Mouse (Mus musculus) adrenal gland (tissue): ENCODE results near the gene Acp4.
"Not testable (repeated sequence)": the region's sequence is repeated elsewhere in the genome, so short reads cannot be mapped to it uniquely, and the experiment has no call there.

Source experiments
- intact Hi-C: fragments of 180-260 bp; cut with DNase I; formaldehyde crosslinking; loops from one replicate; pipeline ENCODE4 v1.15.1; 2025
- long read RNA-seq, 2 experiments: library from polyadenylated mRNA; unstranded; transcript quantifications; one replicate each; pipeline ENCODE4 v2.0.0; 2020; ENCODE audit warnings: borderline replicate concordance in 1 of 2; ENCODE audit not compliant: insufficient replicate concordance in 1 of 2

Gene Acp4
- long read RNA-seq, experiment 1: 0 reads
- long read RNA-seq, experiment 2: 0 reads

DNA sequence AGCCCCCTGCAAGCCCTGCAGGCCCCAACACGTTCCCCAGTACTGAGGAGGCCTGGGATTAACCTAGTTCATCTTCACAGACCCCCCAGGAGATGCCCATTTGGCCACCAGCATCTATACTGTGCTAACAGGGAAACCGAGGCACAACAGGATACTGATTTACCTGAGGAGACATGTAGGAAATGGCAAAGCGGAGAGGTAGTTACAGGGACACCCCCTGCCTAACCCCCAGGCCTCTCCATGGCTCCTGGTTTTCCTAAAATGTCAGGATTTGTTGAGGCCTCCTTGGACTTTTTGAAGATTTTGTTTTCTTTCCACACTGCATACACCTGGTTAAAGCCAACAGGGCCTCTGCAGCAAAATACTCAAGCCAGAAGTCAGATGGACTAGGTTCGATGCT, at the start of gene Acp4:
TSS of gene Acp4 (minus strand) at position 101 of the 400 bp plus-strand sequence.
- intact Hi-C loops: no loop called here

DNA sequence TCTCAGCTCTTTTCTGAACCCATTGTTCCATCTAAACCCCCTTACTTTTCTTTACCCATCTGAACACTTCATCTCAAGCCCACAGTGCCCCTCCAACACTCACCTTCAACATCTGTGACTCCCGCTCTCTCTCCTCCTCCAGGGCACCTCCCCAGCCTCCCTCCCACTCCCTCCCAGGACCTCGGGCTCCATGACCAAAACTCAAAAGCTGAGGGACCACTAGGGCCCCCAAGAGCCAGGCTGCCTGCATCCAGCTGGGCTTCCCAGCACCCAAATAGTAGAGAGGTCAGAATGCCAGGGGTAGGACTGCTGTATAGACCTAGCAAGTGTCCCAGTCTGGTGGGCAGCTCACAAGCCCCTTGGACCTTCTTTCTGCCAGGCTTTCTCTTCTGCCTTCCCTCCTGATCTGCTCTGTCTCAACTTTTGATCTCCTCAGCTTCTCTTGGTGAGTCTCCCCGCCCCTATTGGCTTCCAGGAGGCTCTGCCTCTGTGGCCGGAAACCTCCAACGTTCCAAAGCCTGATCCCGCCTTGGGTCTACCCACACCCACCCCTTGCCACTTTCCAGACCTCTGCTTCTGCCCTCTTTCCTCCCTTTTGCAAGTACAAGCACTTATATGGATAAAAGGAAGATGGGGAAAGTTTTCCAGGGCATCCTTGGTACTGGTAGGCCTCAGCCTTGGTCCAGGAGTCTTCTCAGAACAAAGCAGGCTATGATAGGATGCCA, 49.5 kb upstream of the Acp4 start, which contains the start of gene Clec11a:
TSS of gene Clec11a (minus strand) at position 387 of the 725 bp plus-strand sequence.
- intact Hi-C loops: no loop called here

DNA sequence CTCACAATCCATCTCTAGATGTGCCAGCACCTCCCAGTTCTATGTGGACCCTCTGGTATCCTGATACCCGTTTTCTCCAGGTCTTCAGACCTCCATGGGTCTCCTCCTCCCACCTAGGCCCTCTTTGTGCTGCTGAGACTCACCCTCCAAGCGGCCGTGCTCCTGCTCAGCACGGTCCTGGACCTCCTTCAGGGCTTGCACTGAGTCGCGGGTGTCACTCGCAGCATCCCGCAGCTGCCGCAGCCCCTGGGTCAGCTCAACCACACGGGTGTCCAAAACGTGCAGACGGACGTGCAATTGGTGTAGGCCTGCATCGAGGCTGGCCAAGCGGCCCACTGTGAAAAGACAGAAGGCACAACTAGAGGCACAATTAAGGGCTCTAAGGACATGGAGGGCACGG, 48.5 kb upstream of the Acp4 start:
- intact Hi-C loops: no loop called here

DNA sequence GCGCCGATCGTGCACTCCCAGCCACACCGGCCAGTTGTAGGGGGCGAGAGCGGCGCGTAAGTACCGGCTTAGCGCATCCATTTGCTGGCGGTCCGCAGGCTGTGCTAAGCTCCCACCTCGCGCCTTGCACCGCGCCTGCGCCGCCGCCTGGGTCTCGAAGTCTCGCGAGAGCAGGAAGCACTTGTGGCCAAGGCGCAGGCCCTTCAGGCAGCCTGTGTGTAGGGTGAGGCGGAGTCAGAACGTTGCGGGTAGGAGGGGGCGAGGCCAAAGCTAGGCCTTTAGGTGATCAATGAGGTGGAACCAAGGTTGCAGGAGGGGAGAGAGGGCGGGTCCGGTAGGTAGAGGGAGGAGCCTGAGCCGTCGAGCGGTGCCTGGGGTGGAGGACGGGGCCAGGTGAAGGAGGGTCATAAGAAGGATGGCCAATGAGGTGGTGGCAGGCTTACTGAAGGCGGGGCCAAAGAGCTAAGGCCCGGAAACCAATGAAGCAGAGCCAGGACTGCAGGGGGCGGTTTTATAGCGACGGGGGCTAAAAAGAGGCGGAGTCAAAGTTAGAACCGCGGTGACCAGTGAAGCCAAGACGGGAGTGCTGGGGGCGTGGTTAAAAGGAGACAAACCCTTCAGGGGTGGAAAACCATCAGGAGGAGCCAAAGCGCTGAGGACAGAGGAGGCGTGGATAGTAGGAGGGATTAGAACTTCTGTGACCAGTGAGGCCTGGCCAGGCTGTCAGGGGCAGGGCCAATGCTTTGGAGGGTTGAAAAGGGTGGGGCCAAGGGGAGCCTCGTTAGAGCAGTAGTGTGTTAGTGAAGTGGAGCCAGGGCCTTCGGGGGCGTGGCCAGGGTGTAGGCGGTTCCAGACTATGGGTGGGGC, 47.8 kb upstream of the Acp4 start:
- intact Hi-C loops: no loop called here

DNA sequence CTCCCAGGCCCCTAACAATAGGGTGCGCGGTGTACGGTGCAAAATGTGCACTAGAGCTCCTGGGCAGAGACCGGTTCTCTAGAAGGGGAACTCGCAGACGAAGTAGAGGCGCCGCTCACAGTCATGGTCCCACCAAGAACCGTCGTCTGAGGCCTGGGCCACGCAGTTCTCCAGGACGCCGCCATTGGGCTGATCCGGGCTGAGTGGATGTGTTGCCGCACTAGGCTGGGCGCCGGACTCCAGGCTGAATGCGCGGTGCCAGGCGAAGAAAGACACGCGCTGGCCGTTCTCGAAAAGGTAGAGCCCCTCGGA, 47.2 kb upstream of the Acp4 start:
- intact Hi-C loops: no loop called here

DNA sequence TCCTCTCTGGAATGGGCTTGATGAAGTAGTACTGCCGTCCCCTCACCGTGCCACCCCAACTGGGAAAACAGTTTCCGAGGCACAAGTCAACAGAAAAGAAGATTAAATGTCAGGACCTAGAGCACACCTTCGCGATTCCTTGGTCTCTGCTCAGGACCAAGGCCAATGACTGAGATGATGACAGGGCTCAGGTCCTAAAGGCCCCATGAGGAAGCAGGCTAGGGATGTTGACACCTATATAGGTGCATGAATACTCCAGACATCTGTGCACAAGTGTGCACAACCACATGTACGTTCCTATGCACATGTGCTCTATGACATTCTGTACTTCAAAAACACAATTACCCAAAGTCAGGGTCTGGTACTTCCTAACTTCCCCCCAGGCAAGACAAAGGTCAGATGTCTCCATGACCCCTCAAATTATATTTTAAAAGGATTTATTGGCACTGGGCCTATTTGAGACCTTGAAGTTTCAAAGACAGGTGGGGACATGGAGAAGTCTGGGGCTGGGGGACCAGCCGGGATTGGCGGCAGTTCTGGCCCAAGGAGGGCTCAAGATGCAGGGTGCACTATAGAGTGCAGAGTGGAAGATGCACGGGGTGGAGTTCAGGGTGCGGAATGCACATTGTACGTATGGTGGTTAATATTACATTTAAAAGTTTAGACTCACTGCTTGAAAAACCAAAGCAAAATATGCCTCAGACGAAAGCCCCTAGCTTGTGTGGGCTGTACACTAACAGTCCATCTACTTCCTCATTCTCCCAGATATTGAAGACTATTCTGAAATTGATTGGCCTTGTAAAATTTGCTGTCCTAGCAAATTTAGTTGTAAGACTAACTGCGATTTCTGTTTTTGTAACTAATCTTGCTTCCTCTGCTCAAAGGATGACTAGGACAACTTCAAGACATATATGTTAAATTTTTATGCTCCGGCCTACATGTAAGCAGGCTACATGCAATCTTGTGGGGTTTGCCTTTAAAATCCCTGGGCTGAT, 46.5 kb upstream of the Acp4 start:
- intact Hi-C loops: no loop called here

DNA sequence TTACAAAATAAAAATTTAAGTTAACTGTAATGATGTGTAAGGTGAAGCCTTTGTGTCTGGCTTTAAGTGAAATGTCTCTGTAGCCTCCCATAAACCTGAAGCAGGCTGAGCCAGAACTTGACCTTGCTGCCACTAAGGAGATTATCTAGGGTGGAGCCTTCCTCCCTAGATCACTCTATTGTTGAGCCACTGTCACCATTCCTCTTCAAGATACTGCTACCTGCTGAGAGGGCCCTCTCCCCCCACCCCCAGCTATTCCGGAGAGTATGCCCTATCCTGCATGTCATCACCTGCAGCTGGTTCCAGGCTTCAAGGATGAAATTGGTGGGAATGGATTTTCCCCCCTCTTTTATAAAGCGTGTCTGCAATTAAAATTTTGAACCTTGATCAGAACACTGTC, 40.3 kb upstream of the Acp4 start:
- intact Hi-C loops: not testable (repeated sequence)

DNA sequence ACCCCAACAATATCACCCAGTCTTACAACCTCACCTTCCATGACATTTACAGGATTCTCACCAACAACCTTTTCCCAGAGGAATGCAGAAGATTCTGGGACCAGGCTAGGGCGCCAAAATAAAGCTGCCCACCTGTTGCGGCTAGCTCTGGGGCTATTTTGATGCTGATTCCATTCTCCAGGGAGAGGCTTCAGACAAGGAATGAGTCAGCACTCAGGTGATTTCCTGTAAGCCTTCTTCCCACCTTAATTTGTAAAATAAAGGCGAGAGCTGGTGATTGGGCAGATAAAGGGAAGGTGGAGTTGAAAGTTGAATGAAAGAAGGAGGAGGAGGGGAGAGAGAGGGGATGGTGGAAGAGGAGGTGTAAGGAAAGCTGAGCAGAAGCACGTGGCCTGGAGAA, 34.2 kb upstream of the Acp4 start:
- intact Hi-C loops: no loop called here

DNA sequence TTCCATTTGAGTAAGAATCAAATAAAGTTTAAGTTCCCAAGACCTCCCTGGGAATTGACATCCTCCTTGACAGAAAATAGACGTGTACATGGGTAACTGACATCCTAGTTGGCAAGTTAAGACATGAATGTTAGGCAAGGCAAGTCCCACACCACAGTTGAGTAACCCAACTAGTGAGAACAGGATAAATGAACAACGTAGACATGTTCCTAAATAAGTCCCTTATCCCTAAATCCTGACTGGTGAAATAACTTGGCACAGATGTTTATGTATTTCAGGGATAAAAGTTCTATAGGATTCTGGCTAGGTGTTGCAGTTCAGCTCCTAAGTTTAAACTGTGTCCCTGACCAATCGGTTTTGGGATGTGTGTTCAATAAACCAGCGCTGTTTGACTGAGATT, 33.8 kb upstream of the Acp4 start:
- intact Hi-C loops: no loop called here

DNA sequence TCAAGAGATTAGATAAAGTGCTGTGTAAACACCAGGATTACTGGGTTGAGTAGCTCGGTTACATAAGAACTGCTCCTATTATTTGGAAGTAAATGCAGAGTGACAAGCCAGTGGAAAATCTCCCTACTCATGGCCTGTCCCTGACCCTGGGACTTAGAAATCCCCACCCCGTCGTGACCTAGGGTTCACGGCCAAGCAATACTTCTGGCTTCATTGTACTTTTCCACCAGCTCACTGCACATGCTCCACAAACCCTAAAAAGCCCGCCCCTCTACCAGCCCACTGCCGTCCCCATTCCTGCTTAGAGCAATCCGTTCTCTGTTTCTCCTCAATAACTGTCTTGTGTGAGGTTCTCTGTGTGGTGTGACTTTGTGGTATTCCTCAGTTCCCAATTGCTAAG, 30.6 kb upstream of the Acp4 start:
- intact Hi-C loops: no loop called here

DNA sequence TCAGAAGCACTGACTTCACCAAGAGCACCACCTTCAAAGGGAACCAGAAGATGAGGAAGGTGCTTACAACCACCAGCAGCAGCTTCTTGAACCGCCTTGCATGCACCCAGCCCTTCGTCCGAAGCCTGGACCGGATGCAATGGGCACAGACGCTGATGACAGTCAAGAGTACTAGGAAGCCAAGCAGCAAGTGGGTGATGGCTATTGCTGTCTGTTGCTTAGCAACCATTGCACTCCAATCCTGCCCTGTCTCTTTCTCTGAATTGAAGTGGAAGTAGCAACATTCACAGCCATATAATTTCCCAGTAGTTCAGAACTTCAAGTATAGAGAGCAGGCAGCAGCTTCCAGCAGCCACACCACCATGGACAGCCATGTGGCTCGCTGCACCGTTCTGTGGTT, 24.4 kb upstream of the Acp4 start:
- intact Hi-C loops: no loop called here

DNA sequence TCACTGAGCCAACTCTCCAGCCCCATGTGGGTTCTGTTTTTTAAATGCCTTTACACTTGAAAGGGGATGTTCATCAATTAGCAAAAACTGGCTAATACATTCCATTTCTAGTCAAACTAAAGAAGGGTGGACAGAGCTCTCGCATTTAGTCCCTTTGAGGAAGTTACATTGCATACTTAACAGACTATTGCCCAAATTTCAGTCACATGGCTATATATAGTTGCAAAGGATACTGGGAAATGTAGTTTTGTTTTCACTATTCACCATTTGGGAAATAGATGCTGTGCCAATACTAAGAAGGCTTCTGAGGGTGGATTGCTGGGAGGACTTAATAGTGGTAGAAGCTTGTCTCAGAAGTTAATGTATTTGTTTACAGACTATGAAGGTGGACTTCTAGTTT, 23.8 kb upstream of the Acp4 start:
- intact Hi-C loops: no loop called here

DNA sequence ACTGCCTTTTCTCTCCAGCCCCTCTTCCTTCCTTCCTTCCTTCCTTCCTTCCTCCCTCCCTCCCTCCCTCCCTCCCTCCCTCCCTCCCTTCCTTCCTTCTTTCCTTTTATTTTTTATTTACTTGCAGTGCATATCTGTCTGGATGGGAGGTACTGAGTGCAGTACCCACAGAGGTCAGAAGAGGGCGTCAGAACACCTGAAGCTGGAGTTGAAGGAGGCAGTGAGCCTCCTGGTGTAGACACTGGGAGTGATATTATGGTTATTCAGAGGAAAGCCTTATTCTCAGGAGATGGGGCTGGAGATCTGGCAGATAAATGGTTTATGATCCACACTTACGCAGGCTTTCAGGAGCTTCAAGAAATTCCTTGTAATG, 20.1 kb upstream of the Acp4 start:
- intact Hi-C loops: no loop called here

DNA sequence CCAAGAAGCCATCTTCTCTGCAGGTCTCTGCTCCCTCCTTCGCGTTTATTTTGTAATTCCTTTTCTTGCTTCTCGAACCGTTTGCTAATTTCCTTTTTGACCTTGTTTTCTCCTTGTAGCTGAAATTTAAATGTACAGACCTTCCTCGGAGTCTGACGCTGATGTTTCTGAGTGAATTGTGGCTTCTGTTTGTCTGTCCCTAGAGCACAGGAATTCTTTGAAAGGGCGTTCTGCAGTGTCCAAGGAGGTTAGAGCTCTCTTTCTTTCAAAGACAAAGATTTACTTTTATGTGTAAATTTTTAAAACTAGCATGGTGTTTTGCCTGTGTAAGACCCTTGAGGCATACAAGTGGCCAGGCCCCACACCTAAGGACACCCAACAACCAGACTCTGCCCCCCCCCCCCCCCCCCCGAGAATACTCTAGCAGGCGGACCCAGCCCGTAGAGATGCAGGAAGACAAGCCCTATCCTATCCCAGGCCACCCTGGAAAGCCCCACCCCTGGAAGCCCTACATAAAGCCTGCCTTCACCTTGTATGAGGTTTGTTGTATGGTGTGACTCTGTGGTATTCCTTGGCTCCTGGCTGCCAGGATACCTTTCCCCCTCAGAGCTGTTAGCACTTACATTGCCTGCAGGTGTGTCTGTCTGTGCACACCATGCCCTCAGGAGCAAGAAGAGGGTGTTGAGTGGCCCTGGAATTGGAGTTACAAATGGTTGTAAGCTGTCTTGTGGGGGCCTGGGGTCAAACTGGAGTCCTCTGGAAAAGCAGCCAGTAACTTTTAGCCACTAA, 19.5 kb upstream of the Acp4 start:
- intact Hi-C loops: no loop called here

DNA sequence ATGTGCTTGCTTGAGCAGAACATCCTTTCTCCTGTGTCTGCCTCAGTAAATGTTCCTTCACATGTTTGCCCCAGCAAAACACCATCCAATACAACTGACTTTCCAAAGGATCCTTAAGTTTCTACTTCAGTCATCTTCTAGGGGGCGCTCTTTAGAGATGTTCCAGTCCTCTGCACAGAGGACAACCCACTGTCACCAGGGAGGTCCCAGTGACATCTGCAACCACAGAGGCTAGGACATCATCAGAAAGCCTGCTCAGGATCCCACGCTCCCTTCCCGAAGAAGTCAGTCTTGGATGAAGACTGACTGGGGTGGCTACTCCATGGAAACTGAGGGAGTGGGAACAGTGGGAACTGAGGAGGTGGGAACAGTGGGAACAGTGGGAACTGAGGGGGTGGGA, 18.4 kb upstream of the Acp4 start:
- intact Hi-C loops: no loop called here

DNA sequence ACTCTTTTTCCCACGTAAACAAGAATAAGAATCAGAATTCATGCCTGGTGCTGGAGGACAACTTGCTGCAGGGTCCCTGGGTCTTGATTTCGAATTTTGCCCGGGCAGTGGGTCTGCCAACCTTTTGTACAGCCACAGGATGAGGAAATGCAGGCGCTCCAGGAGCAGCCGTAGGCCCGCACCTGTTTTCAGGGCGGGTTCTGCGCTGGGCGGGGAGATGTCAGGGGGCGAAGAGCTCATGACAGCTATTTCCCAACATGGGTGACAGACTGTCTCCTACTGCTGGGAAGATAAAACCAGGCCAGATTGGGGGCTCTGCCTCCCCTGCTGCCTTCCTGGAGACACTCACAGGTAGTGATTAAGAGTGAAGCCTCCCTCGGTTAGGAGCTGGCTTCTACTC, 16.9 kb upstream of the Acp4 start:
- intact Hi-C loops: no loop called here

DNA sequence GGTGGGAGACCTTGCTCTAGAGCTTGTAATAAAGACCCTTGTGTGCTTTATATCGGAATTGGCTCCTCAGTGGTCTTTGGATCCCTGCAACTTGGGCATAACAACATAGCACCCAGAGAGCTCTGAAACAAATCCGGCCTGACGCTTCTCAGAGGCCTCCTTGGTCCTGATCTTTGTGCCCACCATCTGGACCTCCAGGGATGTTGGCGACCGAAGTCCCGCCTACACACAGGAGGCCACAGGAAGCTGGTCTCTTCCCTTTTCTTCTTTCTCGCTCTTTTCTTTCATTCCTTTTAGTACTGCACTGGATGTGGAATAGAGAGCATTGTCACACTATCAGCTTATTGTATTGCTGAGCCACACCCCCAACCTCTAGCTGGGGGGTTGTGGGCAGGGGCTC, 16.3 kb upstream of the Acp4 start:
- intact Hi-C loops: no loop called here

DNA sequence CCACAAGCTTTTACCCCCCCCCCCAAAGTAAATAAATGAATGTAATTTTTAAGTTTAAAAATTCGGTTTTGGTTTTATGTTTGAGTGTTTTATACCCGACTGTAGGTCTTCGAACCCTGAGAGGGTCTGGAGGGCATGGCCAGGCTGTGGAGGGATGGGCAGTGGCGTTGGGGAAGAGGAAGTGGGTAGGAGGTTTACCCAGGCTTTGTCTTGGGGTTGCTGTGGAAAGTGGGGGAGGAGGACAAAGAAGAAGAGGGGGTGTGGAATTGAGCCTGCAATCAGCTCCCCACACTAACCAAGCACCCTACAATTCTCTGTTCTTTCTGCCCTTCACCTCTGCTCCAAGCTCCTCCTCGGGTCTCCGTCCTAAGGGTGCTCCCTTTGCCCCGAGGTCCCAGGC, 15.4 kb upstream of the Acp4 start:
- intact Hi-C loops: no loop called here

DNA sequence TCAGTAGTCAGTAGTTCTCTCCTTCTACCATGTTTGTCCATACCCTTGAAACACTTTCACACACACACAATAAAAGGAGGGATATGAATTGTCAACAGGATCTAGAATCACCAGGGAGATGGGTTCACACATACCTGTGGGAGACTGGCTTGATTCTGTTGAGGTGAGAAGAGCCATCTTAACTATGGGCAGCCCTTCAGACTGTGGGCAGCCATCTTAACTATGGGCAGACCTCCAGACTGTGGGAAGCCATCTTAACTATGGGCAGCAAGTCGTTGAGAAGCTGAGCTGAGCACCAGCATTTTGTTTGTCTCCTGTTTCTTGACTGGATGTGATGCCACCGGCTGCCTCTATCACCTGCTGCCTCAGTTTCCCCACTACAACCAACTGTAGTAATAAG, 14.1 kb upstream of the Acp4 start:
- intact Hi-C loops: no loop called here

DNA sequence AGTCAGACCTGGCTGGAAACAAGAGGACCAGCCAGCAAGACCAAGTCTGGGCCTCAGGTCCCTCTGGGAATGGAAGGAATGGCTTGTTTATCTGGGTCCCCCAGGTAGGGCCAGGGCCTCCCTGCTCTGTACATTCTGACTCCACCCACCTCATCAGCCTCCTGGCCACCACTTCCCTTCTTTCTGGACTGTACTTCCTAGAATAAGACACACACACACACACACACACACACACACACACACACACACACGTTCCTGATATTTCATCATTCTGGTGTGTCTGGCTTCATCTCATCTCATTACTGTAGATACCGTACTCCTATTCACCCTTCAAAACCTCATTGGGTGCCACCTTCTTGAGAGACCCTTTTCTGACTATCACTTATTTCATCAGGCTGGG, 12.2 kb upstream of the Acp4 start:
- intact Hi-C loops: no loop called here

DNA sequence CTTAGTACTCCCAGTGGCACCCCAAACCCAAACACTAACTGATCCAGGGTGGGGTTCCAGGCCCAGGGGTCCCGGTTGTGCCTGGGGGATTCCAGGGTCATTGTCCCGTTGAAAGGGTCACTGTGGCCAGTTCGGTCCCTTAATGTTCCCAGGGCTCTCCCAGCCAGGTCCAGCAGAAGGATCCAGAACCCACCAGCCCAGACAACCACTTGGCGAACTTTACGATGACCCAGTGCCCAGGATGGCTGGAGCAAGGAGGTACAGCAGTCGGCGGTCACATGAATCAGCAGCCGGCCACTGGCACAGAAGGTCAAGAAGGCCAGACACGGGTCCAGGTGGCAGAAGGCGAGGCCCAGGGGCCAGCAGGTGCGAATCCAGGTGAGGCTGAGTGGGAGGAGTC, 10.9 kb upstream of the Acp4 start:
- intact Hi-C loops: no loop called here
